Mouse (Mus musculus): ENCODE measurements around the gene Zfp609. TPM values are rescaled to one million over a fixed set of nuclear protein-coding genes. Genes with fewer than 3 reads are reported as not detected.

The Zfp609 gene
- polyA plus RNA-seq, 1 experiment from 2014 or later, result 10.5 TPM

- peaks cover 53% of the 10 kb centered on the region for H3K4me1 ChIP-seq (replicated peaks)
- no peaks in the 10 kb centered on the region for H3K36me3 ChIP-seq
- no peak overlapping the region for H3K27ac ChIP-seq
- no peaks in the 10 kb centered on the region for H3K9me3 ChIP-seq
- 67% methylated on average over 4 of the region's 4 CpGs for WGBS
- no peak overlapping the region for H3K9ac ChIP-seq (replicated peaks)
- no peak for ATAC-seq
- H3K4me3 ChIP-seq (replicated peaks), result no peak overlapping the region
- no peak overlapping the region for H3K4me2 ChIP-seq (replicated peaks)
- H3K27me3 ChIP-seq, result 0 out of 2 replicates have a peak, but pooled peaks cover 6% of the 10 kb centered on the region
Measured at GRCm38 (mm10) chr9:65830255-65830654, 2.9 kb upstream of the Zfp609 start.

- WGBS, result 90% methylated on average over 2 of the region's 2 CpGs
- Histone ChIP-seq H3K9ac (replicated peaks) (no peak overlapping the region), H3K4me3 (replicated peaks) (no peak overlapping the region), H3K27ac (no peak overlapping the region), H3K4me1 (replicated peaks) (peaks cover 56% of the 10 kb centered on the region), H3K4me2 (replicated peaks) (no peak overlapping the region), H3K9me3 (no peaks in the 10 kb centered on the region), H3K36me3 (no peaks in the 10 kb centered on the region), H3K27me3 (0 out of 2 replicates have a peak, but pooled peaks cover 6% of the 10 kb centered on the region)
- ATAC-seq, result no peak
Measured at GRCm38 (mm10) chr9:65829410-65829809, 2.0 kb upstream of the Zfp609 start.

- no peaks in the 10 kb centered on the region for H3K9me3 ChIP-seq
- no peak overlapping the region for H3K27ac ChIP-seq
- 50% methylated on average over 3 of the region's 3 CpGs for WGBS
- H3K4me1 ChIP-seq (replicated peaks), result peaks cover 58% of the 10 kb centered on the region
- peak overlapping the region; percentile 69 for H3K4me2 ChIP-seq (replicated peaks)
- 0 out of 2 replicates have a peak, but pooled peaks cover 6% of the 10 kb centered on the region for H3K27me3 ChIP-seq
- H3K36me3 ChIP-seq, result no peaks in the 10 kb centered on the region
- H3K9ac ChIP-seq (replicated peaks), result no peak overlapping the region
- peak overlapping the region; percentile 75 for H3K4me3 ChIP-seq (replicated peaks)
- no peak for ATAC-seq
Measured at GRCm38 (mm10) chr9:65828511-65828910, 1.1 kb upstream of the Zfp609 start.

DNA sequence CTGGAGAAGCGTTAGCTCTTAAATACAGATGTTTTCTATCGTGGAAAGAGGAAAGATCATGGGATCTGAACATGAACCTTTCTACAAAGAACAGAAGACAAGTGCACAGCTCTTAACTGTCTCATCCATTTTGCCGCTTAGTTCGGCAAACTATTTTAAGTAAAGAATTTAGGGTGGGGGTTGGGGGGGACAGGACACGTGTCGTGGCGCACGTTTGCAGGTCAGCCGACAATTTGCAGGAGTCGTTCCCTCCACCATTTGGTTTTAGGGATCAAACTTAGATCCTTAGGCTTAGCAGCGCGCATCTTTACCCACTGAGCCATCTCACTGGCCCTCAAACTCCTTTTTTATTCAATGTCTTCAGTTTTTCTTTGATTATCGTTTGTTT is 646 bp upstream of the Zfp609 start:
- Histone ChIP-seq H3K27me3 (0 out of 2 replicates have a peak, but pooled peaks cover 6% of the 10 kb centered on the region), H3K9ac (replicated peaks) (peak overlapping the region; percentile 96; the same call in 1 of the 2 replicates), H3K4me3 (replicated peaks) (peak overlapping the region; percentile 75), H3K36me3 (no peaks in the 10 kb centered on the region), H3K4me1 (replicated peaks) (peaks cover 57% of the 10 kb centered on the region), H3K27ac (peak overlapping the region; percentile 99; the same call in 1 of the 2 replicates), H3K9me3 (no peaks in the 10 kb centered on the region), H3K4me2 (replicated peaks) (peak overlapping the region; percentile 69)
- WGBS, result 1% methylated on average over 13 of the region's 13 CpGs
- peak; percentile 1; the same call in 1 of the 2 replicates for ATAC-seq

DNA sequence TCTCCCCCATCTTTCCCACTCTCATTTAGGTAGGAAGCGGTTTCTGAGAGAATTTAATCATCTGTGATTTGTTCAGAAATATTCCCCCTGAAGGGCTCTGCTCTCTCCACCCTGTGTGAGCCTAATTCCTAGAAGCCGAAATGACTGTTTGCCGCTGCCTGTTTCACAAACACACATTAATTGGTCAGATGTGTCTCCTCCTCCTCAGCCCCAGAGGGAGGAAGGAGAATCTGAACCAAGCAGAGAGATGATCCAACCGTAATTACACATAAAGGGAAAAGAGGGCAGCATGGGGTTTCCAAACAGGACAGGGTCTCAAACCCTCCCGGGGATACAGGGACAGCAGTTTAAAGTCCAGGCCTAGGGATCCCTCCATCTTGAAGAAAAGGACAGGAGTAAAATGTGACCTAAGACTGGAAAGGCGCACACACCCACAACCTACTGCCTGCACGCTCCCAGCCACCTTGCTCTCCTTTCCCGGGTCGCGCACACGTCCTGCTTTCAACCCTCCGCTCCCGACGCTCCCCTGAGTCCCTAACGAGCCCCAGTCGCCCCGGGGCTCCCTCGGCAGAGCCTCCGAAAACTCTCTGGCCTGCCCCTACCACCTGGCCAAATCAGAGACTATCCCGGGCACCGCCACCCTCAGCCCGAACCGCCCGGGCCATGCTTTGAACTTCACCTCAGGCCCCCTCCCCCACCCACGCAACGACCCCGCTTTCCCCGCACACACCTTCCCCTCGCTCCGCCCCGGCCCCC is 598 bp downstream of the Zfp609 start:
- 0 out of 2 replicates have a peak, but pooled peaks cover 6% of the 10 kb centered on the region for H3K27me3 ChIP-seq
- H3K4me2 ChIP-seq (replicated peaks), result peak overlapping the region; percentile 66
- peaks cover 50% of the 10 kb centered on the region for H3K4me1 ChIP-seq (replicated peaks)
- peak; percentile 62 for ATAC-seq
- peak overlapping the region; percentile 99 for H3K27ac ChIP-seq
- H3K36me3 ChIP-seq, result no peaks in the 10 kb centered on the region
- under 1% methylated on average over 29 of the region's 31 CpGs for WGBS
- peak overlapping the region; percentile 75 for H3K4me3 ChIP-seq (replicated peaks)
- peak overlapping the region; percentile 96 for H3K9ac ChIP-seq (replicated peaks)
- H3K9me3 ChIP-seq, result no peaks in the 10 kb centered on the region

- ATAC-seq, result peak; percentile 61
- peak overlapping the region; percentile 99 for H3K27ac ChIP-seq
- H3K4me1 ChIP-seq (replicated peaks), result peaks cover 54% of the 10 kb centered on the region
- 2% methylated on average over 4 of the region's 4 CpGs for WGBS
- H3K9me3 ChIP-seq, result no peaks in the 10 kb centered on the region
- no peaks in the 10 kb centered on the region for H3K36me3 ChIP-seq
- H3K27me3 ChIP-seq, result 0 out of 2 replicates have a peak, but pooled peaks cover 6% of the 10 kb centered on the region
- H3K9ac ChIP-seq (replicated peaks), result peak overlapping the region; percentile 96
- H3K4me3 ChIP-seq (replicated peaks), result peak overlapping the region; percentile 75
- H3K4me2 ChIP-seq (replicated peaks), result peak overlapping the region; percentile 66
Measured at GRCm38 (mm10) chr9:65826226-65826587, 1.2 kb downstream of the Zfp609 start.

- Histone ChIP-seq H3K4me1 (replicated peaks) (peaks cover 71% of the 10 kb centered on the region), H3K4me2 (replicated peaks) (peak overlapping the region; percentile 37), H3K4me3 (replicated peaks) (peak overlapping the region; percentile 17), H3K9me3 (no peaks in the 10 kb centered on the region), H3K27me3 (0 out of 2 replicates have a peak, but pooled peaks cover 6% of the 10 kb centered on the region), H3K9ac (replicated peaks) (no peak overlapping the region; the same call in 1 of the 2 replicates), H3K27ac (peak overlapping the region; percentile 54), H3K36me3 (no peaks in the 10 kb centered on the region)
- 44% methylated on average over 10 of the region's 10 CpGs for WGBS
- no peak for ATAC-seq
Measured at GRCm38 (mm10) chr9:65823716-65824462, 3.5 kb downstream of the Zfp609 start.

DNA sequence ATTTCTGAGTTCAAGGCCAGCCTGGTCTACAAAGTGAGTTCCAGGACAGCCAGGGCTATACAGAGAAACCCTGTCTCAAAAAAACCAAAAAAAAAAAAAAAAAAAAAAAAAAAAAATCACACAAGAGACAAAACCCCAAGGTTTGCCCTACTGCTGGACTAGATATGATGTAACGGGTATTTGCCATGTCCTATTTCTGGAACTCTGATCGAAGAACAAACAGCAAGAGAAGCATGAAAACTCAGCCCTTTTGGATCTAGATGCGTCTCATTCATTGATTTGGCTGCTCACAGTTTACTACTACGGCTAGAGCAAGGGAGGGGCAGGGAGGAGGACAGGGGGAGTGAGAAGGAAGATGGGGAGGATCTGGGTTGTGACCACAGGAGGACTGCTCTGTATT is 5.4 kb downstream of the Zfp609 start:
- no peak for ATAC-seq
- no peak overlapping the region for H3K4me3 ChIP-seq (replicated peaks)
- no peak overlapping the region for H3K27ac ChIP-seq
- no peaks in the 10 kb centered on the region for H3K9me3 ChIP-seq
- no peak overlapping the region for H3K4me2 ChIP-seq (replicated peaks)
- 0 out of 2 replicates have a peak, but pooled peaks cover 3% of the 10 kb centered on the region for H3K36me3 ChIP-seq
- H3K9ac ChIP-seq (replicated peaks), result no peak overlapping the region
- H3K4me1 ChIP-seq (replicated peaks), result peaks cover 74% of the 10 kb centered on the region
- WGBS, result 81% methylated on average over 4 of the region's 4 CpGs
- no peaks in the 10 kb centered on the region for H3K27me3 ChIP-seq

DNA sequence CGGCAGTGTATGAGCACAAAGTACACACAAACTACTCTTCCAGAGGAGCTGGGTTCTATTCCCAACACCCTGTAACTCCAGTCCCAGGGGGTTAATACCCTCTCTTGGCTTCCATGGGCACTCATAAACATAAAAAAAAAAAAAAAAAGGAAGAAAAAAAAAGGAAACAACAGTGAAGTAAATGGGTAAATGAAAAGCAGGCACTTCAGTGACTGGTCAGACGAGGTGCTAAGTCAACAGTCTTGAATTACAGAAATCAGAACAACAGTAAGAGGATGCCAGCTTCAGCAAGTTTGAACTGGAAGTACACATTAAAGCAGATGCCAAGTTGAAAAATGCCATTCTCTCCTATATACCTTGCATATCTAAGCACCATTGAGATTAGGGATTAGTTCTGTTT is 7.1 kb downstream of the Zfp609 start:
- no peak for ATAC-seq
- WGBS, result 90% methylated on average over 2 of the region's 2 CpGs
- H3K4me1 ChIP-seq (replicated peaks), result peaks cover 63% of the 10 kb centered on the region

DNA sequence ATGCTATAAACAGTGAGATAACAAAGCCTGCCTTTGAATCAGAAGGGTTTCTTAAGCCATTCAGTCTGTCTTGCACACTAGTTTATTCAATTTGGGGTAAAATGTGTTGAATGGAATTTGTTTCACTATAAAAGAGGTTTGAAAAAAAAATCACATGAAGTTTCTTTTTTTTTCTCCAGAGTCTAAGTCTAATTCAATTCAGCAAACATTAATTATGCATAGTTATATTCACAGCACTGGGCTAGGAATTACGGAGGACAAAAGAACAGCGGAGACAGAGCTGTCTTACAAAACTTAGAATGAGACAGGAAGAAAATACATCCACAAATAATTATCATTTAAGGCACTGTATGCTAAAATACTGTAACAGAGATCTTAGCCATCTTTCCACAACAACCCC is 9.0 kb downstream of the Zfp609 start:
- Histone ChIP-seq H3K9me3 (no peaks in the 10 kb centered on the region), H3K27me3 (no peaks in the 10 kb centered on the region), H3K4me3 (replicated peaks) (no peak overlapping the region), H3K4me1 (replicated peaks) (peaks cover 47% of the 10 kb centered on the region), H3K27ac (peak overlapping the region; percentile 76), H3K9ac (replicated peaks) (no peak overlapping the region; the same call in 1 of the 2 replicates), H3K36me3 (0 out of 2 replicates have a peak, but pooled peaks cover 8% of the 10 kb centered on the region), H3K4me2 (replicated peaks) (peak overlapping the region; percentile 23)
- no peak for ATAC-seq
- 11% methylated on average over 2 of the region's 2 CpGs for WGBS

More for the DNA sequence above, 7.1 kb downstream of the Zfp609 start:
- Histone ChIP-seq H3K4me3 (replicated peaks) (no peak overlapping the region), H3K27me3 (no peaks in the 10 kb centered on the region), H3K36me3 (0 out of 2 replicates have a peak, but pooled peaks cover 3% of the 10 kb centered on the region), H3K9me3 (no peaks in the 10 kb centered on the region), H3K4me2 (replicated peaks) (no peak overlapping the region), H3K27ac (peak overlapping the region; percentile 25; the same call in 1 of the 2 replicates), H3K9ac (replicated peaks) (no peak overlapping the region)

DNA sequence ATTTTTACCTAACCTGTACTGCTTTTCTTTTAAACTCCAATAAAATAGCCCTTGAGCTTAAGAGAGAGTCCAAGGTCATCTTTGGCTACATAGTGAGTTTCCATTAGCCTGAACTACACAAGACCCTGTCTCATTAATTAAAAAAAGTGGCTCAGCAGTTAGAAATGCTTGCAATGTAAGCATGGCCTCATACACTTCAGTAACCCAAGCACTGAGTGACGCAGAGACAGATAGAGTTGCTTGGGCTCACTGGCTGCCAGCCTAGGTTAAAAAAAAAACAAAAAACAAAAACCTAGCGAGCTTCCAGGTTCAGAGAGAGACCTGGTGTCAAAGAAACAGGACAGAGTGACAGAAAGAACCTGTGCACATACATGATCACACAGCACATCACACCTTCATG is 14.5 kb downstream of the Zfp609 start:
- peaks cover 10% of the 10 kb centered on the region for H3K4me1 ChIP-seq (replicated peaks)
- H3K9ac ChIP-seq (replicated peaks), result no peak overlapping the region
- 0 out of 2 replicates have a peak, but pooled peaks cover 8% of the 10 kb centered on the region for H3K36me3 ChIP-seq
- no peak overlapping the region for H3K4me3 ChIP-seq (replicated peaks)
- no peak for ATAC-seq
- no peaks in the 10 kb centered on the region for H3K27me3 ChIP-seq
- no peaks in the 10 kb centered on the region for H3K9me3 ChIP-seq
- H3K27ac ChIP-seq, result no peak overlapping the region
- 84% methylated on average over 2 of the region's 2 CpGs for WGBS
- no peak overlapping the region for H3K4me2 ChIP-seq (replicated peaks)

DNA sequence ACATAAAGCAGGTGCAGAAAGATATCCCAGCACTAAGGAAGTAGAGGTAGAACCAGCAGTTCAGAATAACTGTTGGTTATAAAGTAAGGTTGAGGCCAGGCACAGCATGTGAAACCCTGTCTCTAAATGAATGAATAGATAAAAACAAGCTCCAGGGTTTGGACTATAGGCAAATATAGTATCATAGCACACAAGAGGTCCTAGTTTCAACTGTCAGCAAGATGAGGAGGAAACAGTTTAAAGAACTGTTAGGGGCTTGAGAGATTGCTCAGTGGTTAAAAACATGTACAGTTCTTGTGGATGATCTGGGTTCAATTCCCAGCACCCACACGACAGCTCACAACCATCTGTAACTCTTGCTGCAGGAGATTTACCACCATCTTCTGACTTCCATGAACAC is 15.6 kb downstream of the Zfp609 start:
- 89% methylated on average over 1 of the region's 1 CpGs for WGBS
- no peak for ATAC-seq
- H3K9ac ChIP-seq (replicated peaks), result no peak overlapping the region
- no peak overlapping the region for H3K27ac ChIP-seq
- 0 out of 2 replicates have a peak, but pooled peaks cover 5% of the 10 kb centered on the region for H3K36me3 ChIP-seq
- no peaks in the 10 kb centered on the region for H3K27me3 ChIP-seq
- H3K4me1 ChIP-seq (replicated peaks), result peaks cover 15% of the 10 kb centered on the region; the same call in 1 of the 2 replicates
- no peaks in the 10 kb centered on the region for H3K9me3 ChIP-seq
- H3K4me2 ChIP-seq (replicated peaks), result no peak overlapping the region
- no peak overlapping the region for H3K4me3 ChIP-seq (replicated peaks)

Measured in midbrain, embryonic 13.5 days (tissue).